8 mouse cellular contexts compared by ENCODE assay signal in genomic region chr8:58912196-58912839, GRCm38 (mm10). TPM values are rescaled to one million over a fixed set of nuclear protein-coding genes. Genes with fewer than 3 reads are reported as not detected.
DNase-seq lines count a peak whose midpoint lies in the region; ATAC-seq and TF ChIP-seq lines count a peak whose summit lies in the region.

Galntl6 (minus strand) TSS chr8:58912640.

- no peak for TF ChIP-seq POLR2A in heart, adult 2 months (IDR thresholded peaks at IDR 0.05; ENCODE audit: insufficient read depth, low read depth, low read length)

- H3K4me1 ChIP-seq in heart, postnatal 0 days (ENCODE audit: control insufficient read depth, insufficient read depth): peaks cover 4% of the 10 kb centered on the region; the same call in 1 of the 2 replicates
- H3K4me1 ChIP-seq in heart, adult 2 months (ENCODE audit: control insufficient read depth, insufficient read depth, low read length): no peaks in the 10 kb centered on the region
- H3K4me1 ChIP-seq in midbrain, postnatal 0 days (ENCODE audit: insufficient read depth, low read length): no peaks in the 10 kb centered on the region

- H3K9me3 ChIP-seq in heart, postnatal 0 days (replicated peaks; ENCODE audit: control insufficient read depth, low read length): no peaks in the 10 kb centered on the region
- no peaks in the 10 kb centered on the region for H3K9me3 ChIP-seq in midbrain, postnatal 0 days (ENCODE audit: low read length)

- no peak for TF ChIP-seq EP300 in heart, postnatal 0 days (IDR thresholded peaks at IDR 0.05; ENCODE audit: low read depth)
- no peak for TF ChIP-seq EP300 in heart, adult 2 months (IDR thresholded peaks at IDR 0.05; ENCODE audit: insufficient read depth, low read depth, low read length)

- peaks cover 26% of the 10 kb centered on the region for H3K27me3 ChIP-seq in heart, postnatal 0 days (ENCODE audit: control insufficient read depth, insufficient read depth, low read length)
- 0 out of 2 replicates have a peak, but pooled peaks cover 1% of the 10 kb centered on the region for H3K27me3 ChIP-seq in heart, adult 2 months (ENCODE audit: control insufficient read depth, insufficient read depth, low read length)
- H3K27me3 ChIP-seq in midbrain, postnatal 0 days (ENCODE audit: insufficient read depth, low read length): no peaks in the 10 kb centered on the region

- intact Hi-C loops in heart, adult 2 months (cut with DNase I): no loop called here

- H3K4me2 ChIP-seq in heart, postnatal 0 days (ENCODE audit: low read depth, low read length): peak within 1 kb of the TSS; percentile 87
- H3K4me2 ChIP-seq in midbrain, postnatal 0 days (ENCODE audit: low read depth, low read length, poor library complexity, severe bottlenecking): peak within 1 kb of the TSS; percentile 81

- no peaks in the 10 kb centered on the region for H3K79me2 ChIP-seq in heart, adult 2 months (replicated peaks; ENCODE audit: control insufficient read depth, insufficient read depth, low read length)

- no peaks in the 10 kb centered on the region for H3K36me3 ChIP-seq in heart, postnatal 0 days (replicated peaks; ENCODE audit: control insufficient read depth, insufficient read depth, low read length)
- H3K36me3 ChIP-seq in heart, adult 2 months (ENCODE audit: control insufficient read depth, insufficient read depth, low read length): no peaks in the 10 kb centered on the region
- H3K36me3 ChIP-seq in midbrain, postnatal 0 days (ENCODE audit: insufficient read depth, low read length): no peaks in the 10 kb centered on the region

- under 1% methylated on average over 37 of the region's 37 CpGs for WGBS in heart, postnatal 0 days
- WGBS in heart, adult 2 months: 1% methylated on average over 37 of the region's 37 CpGs
- WGBS in midbrain, postnatal 0 days: under 1% methylated on average over 37 of the region's 37 CpGs

- DNase-seq in heart, postnatal 0 days (ENCODE audit: low spot score): no peak
- DNase-seq in heart, adult 2 months: no peak
- peak; percentile 8 for DNase-seq in cerebellum, adult 9-10 months
- DNase-seq in frontal cortex, postnatal 10 days (ENCODE audit: low spot score in 2 of 2): peak; percentile 29 to 57
- DNase-seq in left cerebral cortex, adult 8-10 months (ENCODE audit: low spot score in 2 of 2): peak; percentile 33 to 43
- DNase-seq in midbrain, postnatal 0 days (ENCODE audit: low spot score): peak; percentile 50
- DNase-seq in adrenal gland, postnatal 4 days (ENCODE audit: low spot score in 2 of 2): no peak
- no peak for DNase-seq in urinary bladder, adult 18-20 months (ENCODE audit: low spot score in 2 of 2)

- no peak for TF ChIP-seq CTCF in heart, postnatal 0 days (IDR thresholded peaks at IDR 0.05; ENCODE audit: low read depth)
- TF ChIP-seq CTCF in heart, adult 2 months (IDR thresholded peaks at IDR 0.05): no peak
- peak; percentile 15 for TF ChIP-seq CTCF in midbrain, postnatal 0 days (IDR thresholded peaks at IDR 0.05)

- H3K27ac ChIP-seq in heart, postnatal 0 days (ENCODE audit: low read depth): no peak within 1 kb of the TSS
- no peak within 1 kb of the TSS for H3K27ac ChIP-seq in heart, adult 2 months
- peak within 1 kb of the TSS; percentile 80 for H3K27ac ChIP-seq in midbrain, postnatal 0 days (ENCODE audit: low read depth, low read length)

- H3K9ac ChIP-seq in heart, postnatal 0 days (replicated peaks; ENCODE audit: low read depth, low read length): 0 out of 2 replicates have a peak within 1 kb of the TSS, but pooled peaks have one; percentile 8
- H3K9ac ChIP-seq in heart, adult 2 months (ENCODE audit: low read depth, low read length): no peak within 1 kb of the TSS
- H3K9ac ChIP-seq in midbrain, postnatal 0 days (replicated peaks; ENCODE audit: low read length, poor library complexity, severe bottlenecking): peak within 1 kb of the TSS; percentile 80

- H3K4me3 ChIP-seq in heart, postnatal 0 days (ENCODE audit: low read depth, low read length): peak within 1 kb of the TSS; percentile 49
- H3K4me3 ChIP-seq in heart, adult 2 months: no peak within 1 kb of the TSS
- peak within 1 kb of the TSS; percentile 70 for H3K4me3 ChIP-seq in midbrain, postnatal 0 days (ENCODE audit: low read depth, low read length)

- ATAC-seq in heart, postnatal 0 days (ENCODE audit: insufficient read depth, low read depth): no peak; the same call in 1 of the 2 replicates
- ATAC-seq in midbrain, postnatal 0 days (ENCODE audit: low FRiP score): peak; percentile 82

RNA-seq across cellular contexts. Expression of gene Galntl6, which starts in this region (rescaled TPM):
- not detected in 2 replicates for total RNA-seq in heart, postnatal 0 days (2014; rRNA removed; ENCODE audit: low replicate concordance)
- polyA plus RNA-seq in heart, postnatal 0 days (2015; fragmentation: Nextera tagmentation; extraction: Ambion mirVana): 0.07 TPM in 1 of 2 replicates, not detected in the other
- not detected for total RNA-seq in heart, adult 2 months (2021)
- not detected in 2 replicates for polyA plus RNA-seq in heart, adult 2 months (2012; rRNA removed)
- total RNA-seq in left cerebral cortex, adult 8-10 months (2022): 10 to 100 TPM; 26.4 to 36.6 (median 28.9) TPM
- 24.3 and 37.7 TPM in 2 replicates for total RNA-seq in midbrain, postnatal 0 days (2014; rRNA removed)
- 17.5 and 17.9 TPM in 2 replicates for polyA plus RNA-seq in midbrain, postnatal 0 days (2015; fragmentation: Nextera tagmentation; extraction: Ambion mirVana)
- total RNA-seq in adrenal gland, postnatal 4 days (2021): 1 to 10 TPM in 1 of 2 experiments, under 1 TPM in 1; 0.95 to 1.6 TPM

Comparison
In these comparisons a context has a peak if more than half of its experiments do, and no peak if none do; other contexts are left out.
1. RNA of gene Galntl6 (polyA plus RNA-seq): 17.5 to 17.9 TPM in midbrain, postnatal 0 days; 0.07 TPM in heart, postnatal 0 days and not detected in heart, adult 2 months; every median in the first group is over 10 times any median in the second.
2. DNase-seq: peak in cerebellum, adult 9-10 months (single experiment), frontal cortex, postnatal 10 days (2 of 2), left cerebral cortex, adult 8-10 months (2 of 2) and midbrain, postnatal 0 days (single experiment); none in heart, postnatal 0 days (single experiment), heart, adult 2 months (0 of 2), adrenal gland, postnatal 4 days (0 of 2) and urinary bladder, adult 18-20 months (0 of 2).